Comparison of ENCODE assay signal across 8 mouse cellular contexts in genomic region chr12:101718755-101719150, GRCm38 (mm10). TPM values are rescaled to one million over a fixed set of nuclear protein-coding genes. Genes with fewer than 3 reads are reported as not detected.
DNase-seq lines count a peak whose midpoint lies in the region; ATAC-seq lines count a peak whose summit lies in the region.

No protein-coding gene starts in this region.

- H3K27me3 ChIP-seq in heart, embryonic 13.5 days (replicated peaks), result peaks cover 29% of the 10 kb centered on the region

- ATAC-seq in heart, embryonic 13.5 days (ENCODE audit: extremely low read depth, insufficient number of reproducible peaks, low FRiP score, low TSS enrichment), result peak; percentile 46
- ATAC-seq in megakaryocyte progenitor cell, adult 5-6 weeks (replicated peaks; ENCODE audit: poor library complexity), result peak; percentile 57

- peak overlapping the region; percentile 98 for H3K4me2 ChIP-seq in heart, embryonic 13.5 days

- under 1% methylated on average over 9 of the region's 9 CpGs for WGBS in heart, embryonic 13.5 days

- H3K9ac ChIP-seq in heart, embryonic 13.5 days, result peak overlapping the region; percentile 69

- no peaks in the 10 kb centered on the region for H3K4me1 ChIP-seq in heart, embryonic 13.5 days

- H3K27ac ChIP-seq in heart, embryonic 13.5 days (replicated peaks), result no peak overlapping the region

- peak; percentile 87 for DNase-seq in ES-CJ7 (ENCODE audit: low read depth, low spot score)
- DNase-seq in adrenal gland, postnatal 25 days, result peak; percentile 18
- peak; percentile 53 to 64 for DNase-seq in kidney, postnatal 4 days
- DNase-seq in testis, postnatal 14 days (ENCODE audit: low spot score), result peak; percentile 76
- no peak for DNase-seq in T-cell, adult 2 months (ENCODE audit: low spot score)
- no peak for DNase-seq in urinary bladder, adult 2 months (ENCODE audit: low spot score)

- no peaks in the 10 kb centered on the region for H3K9me3 ChIP-seq in heart, embryonic 13.5 days

- H3K4me3 ChIP-seq in heart, embryonic 13.5 days, result peak overlapping the region; percentile 78

- no peaks in the 10 kb centered on the region for H3K36me3 ChIP-seq in heart, embryonic 13.5 days

RNA-seq across cellular contexts. Expression of gene Tc2n, which starts 0.4 kb away (rescaled TPM):
- 0.67 and 1.3 TPM in 2 replicates for total RNA-seq in adrenal gland, postnatal 25 days (2021)
- polyA plus RNA-seq in heart, embryonic 13.5 days (2015; fragmentation: Nextera tagmentation; extraction: Ambion mirVana), result 0.11 and 0.37 TPM in 2 replicates
- total RNA-seq in megakaryocyte progenitor cell, adult 5-6 weeks (2015), result 0.05 TPM in 1 of 2 replicates, not detected in the other
- total RNA-seq in megakaryocyte progenitor cell, adult 5-6 weeks (2017), result not detected in 2 replicates
- polyA plus RNA-seq in urinary bladder, adult 2 months (2012; rRNA removed), result 7.9 and 10.1 TPM in 2 replicates

Comparison
In these comparisons a context has a peak if more than half of its experiments do, and no peak if none do; other contexts are left out.
1. DNase-seq: peak in ES-CJ7 (single experiment), adrenal gland, postnatal 25 days (single experiment), kidney, postnatal 4 days (2 of 2) and testis, postnatal 14 days (single experiment); none in T-cell, adult 2 months (single experiment) and urinary bladder, adult 2 months (single experiment).